Mouse (Mus musculus) liver, adult 2 months (tissue): ENCODE measurements at regions not wholly inside any gene's neighbourhood (a gene's known extent, or its start where the extent isn't known, plus 50 kb on each side); places are given as distances from the start of the nearest gene placed in this dataset.

Experiments
- CTCF ChIP-seq: fragments of 200-500 bp; IDR thresholded peaks from 2 replicates; pipeline ENCODE4 v1.5.1; 2011; ENCODE audit warnings: low read depth, low read length, control low read depth
- POLR2A ChIP-seq: fragments of 200-500 bp; IDR thresholded peaks from 2 replicates; pipeline ENCODE4 v1.6.1; 2011; ENCODE audit warnings: low read length, control low read depth; ENCODE audit not compliant: insufficient read depth; ENCODE audit errors: extremely low read depth

DNA sequence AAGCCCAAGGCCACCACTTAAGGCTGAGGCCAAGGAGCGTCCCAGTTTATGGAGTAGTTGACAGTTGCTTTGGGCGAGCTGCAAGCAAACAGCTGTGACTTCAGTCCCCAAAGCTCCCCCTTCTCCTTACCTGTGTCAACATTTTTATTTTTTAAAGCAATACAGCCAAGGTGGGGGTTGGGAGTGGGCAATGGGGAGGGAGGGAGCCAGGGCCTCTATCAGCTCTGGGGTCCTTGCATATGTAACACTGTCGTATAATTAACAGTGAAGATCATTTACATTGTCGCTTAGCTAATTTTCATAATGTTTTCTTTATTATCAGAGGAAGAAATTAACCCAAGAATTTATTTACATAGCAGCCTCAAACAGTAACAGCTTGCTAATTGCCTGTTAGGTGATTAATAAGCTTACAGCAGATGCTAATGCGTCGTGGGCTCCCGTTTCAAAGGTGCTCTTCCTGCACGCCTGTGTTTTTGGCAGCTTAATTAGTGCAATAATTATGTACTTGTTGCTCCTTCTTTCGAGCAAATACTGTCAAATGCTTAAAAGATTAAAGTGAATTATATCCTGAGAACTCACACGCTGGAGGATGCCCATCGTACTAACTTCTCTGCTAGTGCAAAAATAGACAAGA is 227.4 kb upstream of the Tle3 start:
- TF ChIP-seq CTCF (no peak), POLR2A (no peak)
